Mouse (Mus musculus) MEL (cell line): ENCODE measurements at regions not wholly inside any gene's neighbourhood (a gene's known extent, or its start where the extent isn't known, plus 50 kb on each side); places are given as distances from the start of the nearest gene placed in this dataset.

Source experiments
- DNase-seq: peaks from one replicate; pipeline ENCODE4 v3.0.0; 2011; ENCODE audit warnings: low read depth, low spot score
- H3K27ac ChIP-seq: 2 replicates; pipeline ENCODE4 v1.5.1; 2012; ENCODE audit warnings: low read depth, mild to moderate bottlenecking, control low read depth, low read length, moderate library complexity; ENCODE audit not compliant: control insufficient read depth
- H3K27me3 ChIP-seq, 2 experiments: fragments of 150-350 bp in 1 of 2; sonication (generic) in 1 of 2; 2 replicates each; pipeline ENCODE4 v1.6.1; 2012; ENCODE audit warnings: low read length in 2 of 2, mild to moderate bottlenecking in 2 of 2, improper control_type of control experiment in 1 of 2, moderate library complexity in 1 of 2; ENCODE audit not compliant: insufficient read depth in 2 of 2, control insufficient read depth in 1 of 2
- H3K36me3 ChIP-seq, 2 experiments: 2 replicates each; pipeline ENCODE4 v1.6.1; 2012 to 2014; ENCODE audit warnings: low read length in 2 of 2, improper control_type of control experiment in 1 of 2, inconsistent platforms in 1 of 2, mild to moderate bottlenecking in 1 of 2; ENCODE audit not compliant: insufficient read depth in 2 of 2, control insufficient read depth in 1 of 2
- H3K4me1 ChIP-seq, 2 experiments: fragments of 150-350 bp in 1 of 2; sonication (generic) in 1 of 2; 2 replicates each; pipeline ENCODE4 v1.6.1; 2012; ENCODE audit warnings: low read length in 2 of 2, improper control_type of control experiment in 1 of 2, mild to moderate bottlenecking in 1 of 2; ENCODE audit not compliant: insufficient read depth in 2 of 2, control insufficient read depth in 1 of 2
- H3K4me3 ChIP-seq, 2 experiments: fragments of 150-350 bp in 1 of 2; sonication (generic) in 1 of 2; 2 replicates each; pipeline ENCODE4 v1.5.1; 2012; ENCODE audit warnings: low read depth in 2 of 2, low read length in 2 of 2, mild to moderate bottlenecking in 2 of 2, moderate library complexity in 2 of 2, control low read depth in 1 of 2, improper control_type of control experiment in 1 of 2; ENCODE audit not compliant: control insufficient read depth in 1 of 2, insufficient read depth in 1 of 2
- H3K79me2 ChIP-seq: 2 replicates; pipeline ENCODE4 v1.6.1; 2012; ENCODE audit warnings: mild to moderate bottlenecking, low read length, moderate library complexity; ENCODE audit not compliant: control insufficient read depth, poor library complexity, insufficient read depth
- H3K9ac ChIP-seq: 2 replicates; pipeline ENCODE4 v1.6.1; 2012; ENCODE audit warnings: low read depth, mild to moderate bottlenecking, control low read depth, low read length, moderate library complexity; ENCODE audit not compliant: control insufficient read depth, poor library complexity, severe bottlenecking
- H3K9me3 ChIP-seq: fragments of 150-350 bp; sonication (generic); replicated peaks from 2 replicates; pipeline ENCODE4 v1.6.1; 2012; ENCODE audit warnings: mild to moderate bottlenecking, low read length, improper control_type of control experiment, moderate library complexity; ENCODE audit not compliant: insufficient read depth
- CHD1 ChIP-seq: IDR thresholded peaks from 2 replicates; pipeline ENCODE4 v1.6.1; 2012; ENCODE audit warnings: low read depth, mild to moderate bottlenecking, inconsistent platforms, low read length, improper control_type of control experiment
- E2F4 ChIP-seq: IDR thresholded peaks from 2 replicates; pipeline ENCODE4 v1.6.1; 2011; ENCODE audit warnings: low read depth, low read length, improper control_type of control experiment, borderline replicate concordance
- GATA1 ChIP-seq: IDR thresholded peaks from 2 replicates; pipeline ENCODE4 v1.6.1; 2011; ENCODE audit warnings: low read depth, low read length, improper control_type of control experiment
- MYB ChIP-seq: IDR thresholded peaks from 2 replicates; pipeline ENCODE4 v1.6.1; 2011; ENCODE audit warnings: mild to moderate bottlenecking, low read depth, low read length, improper control_type of control experiment
- NELFE ChIP-seq: IDR thresholded peaks from 2 replicates; pipeline ENCODE4 v1.6.1; 2011; ENCODE audit warnings: low read depth, low read length, improper control_type of control experiment
- NRF1 ChIP-seq: IDR thresholded peaks from 2 replicates; pipeline ENCODE4 v1.6.1; 2014; ENCODE audit warnings: low read depth, mild to moderate bottlenecking, inconsistent platforms, low read length, improper control_type of control experiment, moderate library complexity; ENCODE audit not compliant: poor library complexity, insufficient read depth, severe bottlenecking
- POLR2A ChIP-seq, 2 experiments: IDR thresholded peaks; 2 replicates each; pipeline ENCODE4 v1.6.1; 2011 to 2012; ENCODE audit warnings: low read length in 2 of 2, mild to moderate bottlenecking in 2 of 2, control low read depth in 1 of 2, improper control_type of control experiment in 1 of 2, low read depth in 1 of 2, moderate library complexity in 1 of 2; ENCODE audit not compliant: control insufficient read depth in 1 of 2, insufficient read depth in 1 of 2, poor library complexity in 1 of 2
- POLR2AphosphoS2 ChIP-seq: IDR thresholded peaks from 2 replicates; pipeline ENCODE4 v1.6.1; 2011; ENCODE audit warnings: low read length, improper control_type of control experiment
- TCF12 ChIP-seq: IDR thresholded peaks from 2 replicates; pipeline ENCODE4 v1.6.1; 2014; ENCODE audit warnings: low read depth, mild to moderate bottlenecking, inconsistent platforms, low read length, improper control_type of control experiment, moderate library complexity
- ZMIZ1 ChIP-seq: IDR thresholded peaks from 2 replicates; pipeline ENCODE4 v1.6.1; 2012; ENCODE audit warnings: low read depth, mild to moderate bottlenecking, inconsistent platforms, low read length, improper control_type of control experiment, moderate library complexity

DNA sequence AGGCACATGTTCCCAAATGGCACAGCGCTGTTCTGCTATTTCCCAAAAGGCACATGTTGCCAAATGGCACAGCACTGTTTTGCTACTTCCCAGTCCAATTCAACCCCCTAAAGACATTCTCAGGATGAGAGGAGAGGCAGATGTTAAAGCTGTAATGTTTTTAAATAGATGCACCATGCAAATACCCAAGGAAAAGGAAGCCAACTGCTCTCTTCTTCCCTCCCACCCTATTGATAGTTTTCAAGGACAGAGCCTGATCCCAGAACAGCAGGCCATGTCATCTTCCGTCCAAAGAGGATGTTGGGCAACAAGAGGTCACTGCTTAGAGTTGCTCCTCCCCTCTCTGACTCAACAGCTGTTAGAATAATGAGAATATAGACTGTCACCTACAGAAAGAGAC is 225.6 kb downstream of the Lrrn1 start:
- H3K36me3 ChIP-seq: no peaks in the 10 kb centered on the region
- no peak for TF ChIP-seq TCF12
- TF ChIP-seq NELFE: no peak
- TF ChIP-seq NRF1: no peak
- no peak for TF ChIP-seq MYB
- no peak for TF ChIP-seq ZMIZ1
- no peak for TF ChIP-seq POLR2AphosphoS2
- TF ChIP-seq, all 39 proteins: peak for 0
- H3K27ac ChIP-seq: no peak overlapping the region
- H3K4me1 ChIP-seq: no peaks in the 10 kb centered on the region
- H3K9me3 ChIP-seq: no peaks in the 10 kb centered on the region
- no peaks in the 10 kb centered on the region for H3K79me2 ChIP-seq
- DNase-seq: no peak
- H3K4me3 ChIP-seq: no peak overlapping the region
- no peak overlapping the region for H3K9ac ChIP-seq
- H3K27me3 ChIP-seq: no peaks in the 10 kb centered on the region

DNA sequence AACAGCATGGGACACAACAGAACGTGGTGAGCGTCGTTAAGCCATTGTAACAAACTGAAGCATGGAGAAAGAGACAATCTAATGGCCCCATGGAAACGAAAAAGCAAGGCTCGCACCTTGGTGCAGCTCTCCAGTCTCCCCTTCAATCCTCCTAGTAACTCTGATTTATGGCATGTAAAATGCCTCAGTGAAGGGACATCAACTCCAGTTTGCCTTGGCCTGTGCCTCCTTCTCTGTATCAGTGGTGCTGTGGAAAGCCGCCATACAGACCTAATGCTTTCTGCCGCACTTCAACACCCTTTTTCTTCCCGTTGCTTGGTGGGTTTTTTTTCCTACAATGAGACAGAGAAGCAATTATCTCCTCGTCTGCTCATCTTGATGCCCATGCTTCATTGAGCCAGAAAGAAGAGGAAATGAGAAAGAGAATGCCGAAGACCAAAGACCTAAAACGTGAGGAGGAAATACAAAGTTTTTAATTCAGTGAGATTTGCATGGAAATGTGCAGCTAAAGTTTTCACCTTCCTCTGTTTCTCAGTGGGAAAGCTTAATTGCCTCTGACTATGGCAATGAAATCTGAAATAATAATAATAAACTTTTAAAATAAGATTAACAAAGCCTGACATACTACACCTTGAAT is 241.4 kb downstream of the Lrrn1 start:
- Histone ChIP-seq H3K36me3 (no peaks in the 10 kb centered on the region), H3K27ac (no peak overlapping the region), H3K4me3 (no peak overlapping the region), H3K9me3 (no peaks in the 10 kb centered on the region), H3K79me2 (no peaks in the 10 kb centered on the region), H3K9ac (no peak overlapping the region), H3K4me1 (no peaks in the 10 kb centered on the region), H3K27me3 (no peaks in the 10 kb centered on the region)
- TF ChIP-seq CHD1: no peak
- no peak for DNase-seq

- DNase-seq: no peak
- no peaks in the 10 kb centered on the region for H3K4me1 ChIP-seq
- H3K9me3 ChIP-seq: no peaks in the 10 kb centered on the region
- H3K4me3 ChIP-seq: no peak overlapping the region
- H3K79me2 ChIP-seq: no peaks in the 10 kb centered on the region
- H3K9ac ChIP-seq: no peak overlapping the region
- TF ChIP-seq NRF1: no peak
- TF ChIP-seq POLR2A (IDR thresholded peaks at IDR 0.05; ENCODE audit: control insufficient read depth in 1 of 2, insufficient read depth in 1 of 2, low read depth in 1 of 2, low read length in 2 of 2, poor library complexity in 1 of 2): no peak
- no peak for TF ChIP-seq E2F4
- TF ChIP-seq GATA1: no peak
- TF ChIP-seq, all 39 proteins: peak for 0
- Histone ChIP-seq H3K27me3 (no peaks in the 10 kb centered on the region), H3K36me3 (no peaks in the 10 kb centered on the region), H3K27ac (no peak overlapping the region)
These were observed 255.4 kb downstream of the Lrrn1 start for GRCm38 (mm10) chr6:107784998-107785397.
